Mouse (Mus musculus) right cerebral cortex, postnatal 4 days (tissue): ENCODE data around the gene Rad51.

ENCODE experiments used
- DNase-seq: peaks from one replicate; pipeline ENCODE4 v3.0.0-alpha.2; 2022

The Rad51 gene

GRCm38 (mm10) chr2:119165401-119165800 lies 52.8 kb downstream of the Rad51 start:
- no peak for DNase-seq

- DNase-seq, result peak; percentile 38
Observed at GRCm38 (mm10) chr2:119166901-119167865, 54.6 kb downstream of the Rad51 start, which contains the start of gene Gchfr. TSS of gene Gchfr (plus strand) at chr2:119167773.

- no peak for DNase-seq
Observed at GRCm38 (mm10) chr2:119167866-119168256, 55.3 kb downstream of the Rad51 start.

- no peak for DNase-seq
Observed at GRCm38 (mm10) chr2:119170282-119170681, 57.7 kb downstream of the Rad51 start.

- no peak for DNase-seq
Observed at GRCm38 (mm10) chr2:119171574-119171973, 59.0 kb downstream of the Rad51 start.

- DNase-seq, result no peak
Observed at GRCm38 (mm10) chr2:119172446-119172845, 59.9 kb downstream of the Rad51 start.

- peak; percentile 27 for DNase-seq
Observed at GRCm38 (mm10) chr2:119172862-119173576, 60.4 kb downstream of the Rad51 start.

GRCm38 (mm10) chr2:119173991-119174651 lies 61.5 kb downstream of the Rad51 start, which contains the start of gene Gm14137:
TSS of gene Gm14137 (plus strand) at chr2:119174509.
- DNase-seq, result no peak

- no peak for DNase-seq
Observed at GRCm38 (mm10) chr2:119174866-119175265, 62.3 kb downstream of the Rad51 start.

GRCm38 (mm10) chr2:119175614-119176013 lies 63.0 kb downstream of the Rad51 start:
- DNase-seq, result no peak

GRCm38 (mm10) chr2:119176761-119177160 lies 64.2 kb downstream of the Rad51 start:
- DNase-seq, result no peak

GRCm38 (mm10) chr2:119177384-119177939 lies 64.9 kb downstream of the Rad51 start:
- DNase-seq, result no peak

GRCm38 (mm10) chr2:119182914-119183313 lies 70.3 kb downstream of the Rad51 start:
- DNase-seq, result no peak

GRCm38 (mm10) chr2:119189029-119189710 lies 76.6 kb downstream of the Rad51 start:
- peak; percentile 84 for DNase-seq

- DNase-seq, result no peak
Observed at GRCm38 (mm10) chr2:119190969-119191368, 78.4 kb downstream of the Rad51 start.

- no peak for DNase-seq
Observed at GRCm38 (mm10) chr2:119194140-119194539, 81.5 kb downstream of the Rad51 start.

- no peak for DNase-seq
Observed at GRCm38 (mm10) chr2:119196316-119197108, 83.9 kb downstream of the Rad51 start.
